Comparison of ENCODE assay signal across 13 mouse cellular contexts in the genomic region with DNA sequence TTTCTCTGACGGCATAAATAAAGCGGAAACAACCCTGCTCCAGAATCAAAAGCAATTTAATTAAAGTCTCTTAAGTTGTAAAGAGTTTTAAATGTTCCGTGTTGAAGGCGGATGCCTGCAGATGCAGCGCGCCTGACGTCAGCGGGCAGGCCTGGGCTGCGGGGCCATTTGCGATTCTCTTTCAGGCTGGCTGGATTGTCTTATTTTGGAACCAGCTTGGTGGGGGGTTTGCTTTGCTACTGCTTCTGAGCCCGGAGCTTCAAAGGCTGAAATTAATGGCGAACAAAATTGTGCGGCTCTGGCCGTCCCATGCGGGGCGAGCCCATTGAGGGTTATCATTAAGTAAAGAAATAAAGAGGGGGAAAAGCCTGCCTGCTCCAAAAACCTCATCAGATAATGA.
DNase-seq lines count a peak whose midpoint lies in the region; ATAC-seq lines count a peak whose summit lies in the region.
"Had no signal": no experiment of that assay in that cellular context is flagged by ENCODE, and none has a peak within 500 bp of the region (broad histone marks: within the 10 kb centered on the region; RNA-seq: fewer than 3 reads in every experiment).

No protein-coding gene starts in this region.

- no peak for ATAC-seq in limb, embryonic 13.5 days (ENCODE audit: low FRiP score, low read depth)
- no peak for ATAC-seq in neural tube, embryonic 15.5 days (ENCODE audit: low FRiP score)

- peaks cover 25% of the 10 kb centered on the region for H3K27me3 ChIP-seq in limb, embryonic 13.5 days
- H3K27me3 ChIP-seq in neural tube, embryonic 15.5 days (replicated peaks), result peaks cover 37% of the 10 kb centered on the region

- peak overlapping the region; percentile 52 for H3K4me2 ChIP-seq in limb, embryonic 13.5 days (replicated peaks)
- H3K4me2 ChIP-seq in neural tube, embryonic 15.5 days, result peak overlapping the region; percentile 35

- peak; percentile 45 for DNase-seq in embryo, embryonic 11 days
- DNase-seq in embryo, embryonic 10 days (ENCODE audit: low spot score), result no peak
- peak; percentile 23 for DNase-seq in right cerebral cortex, adult 18-20 months
- DNase-seq in right cerebral cortex, postnatal 36 days (ENCODE audit: low spot score in 2 of 2), result no peak
- no peak for DNase-seq in lung, postnatal 25 days (ENCODE audit: low spot score)
- no peak for DNase-seq in thymus, adult 18-20 months
- DNase-seq: adrenal gland, adult 2 months; cerebellum, postnatal 36 days; gastrocnemius, postnatal 25 days; right cerebral cortex, postnatal 4 days had no signal

- H3K4me1 ChIP-seq in limb, embryonic 13.5 days, result peaks cover 31% of the 10 kb centered on the region
- peaks cover 20% of the 10 kb centered on the region for H3K4me1 ChIP-seq in neural tube, embryonic 15.5 days

- peak overlapping the region; percentile 18; the same call in 1 of the 2 replicates for H3K4me3 ChIP-seq in limb, embryonic 13.5 days
- no peak overlapping the region for H3K4me3 ChIP-seq in neural tube, embryonic 15.5 days (replicated peaks)

- H3K9me3 ChIP-seq in limb, embryonic 13.5 days, result no peaks in the 10 kb centered on the region
- no peaks in the 10 kb centered on the region for H3K9me3 ChIP-seq in neural tube, embryonic 15.5 days (replicated peaks)

- no peak overlapping the region; the same call in 1 of the 2 replicates for H3K9ac ChIP-seq in limb, embryonic 13.5 days
- H3K9ac ChIP-seq in neural tube, embryonic 15.5 days (replicated peaks), result no peak overlapping the region

- no peaks in the 10 kb centered on the region; the same call in 1 of the 2 replicates for H3K36me3 ChIP-seq in limb, embryonic 13.5 days
- H3K36me3 ChIP-seq in neural tube, embryonic 15.5 days, result no peaks in the 10 kb centered on the region

- WGBS in limb, embryonic 13.5 days, result 28% methylated on average over 16 of the region's 16 CpGs
- WGBS in neural tube, embryonic 15.5 days, result 24% methylated on average over 16 of the region's 16 CpGs

- H3K27ac ChIP-seq in limb, embryonic 13.5 days, result no peak overlapping the region
- H3K27ac ChIP-seq in neural tube, embryonic 15.5 days (replicated peaks), result no peak overlapping the region
- H3K27ac ChIP-seq: kidney, postnatal 0 days had no signal

Comparison
In these comparisons a context has a peak if more than half of its experiments do, and no peak if none do; other contexts are left out.
1. DNase-seq: peak in embryo, embryonic 11 days (single experiment) and right cerebral cortex, adult 18-20 months (single experiment); none in embryo, embryonic 10 days (single experiment), right cerebral cortex, postnatal 36 days (0 of 2), lung, postnatal 25 days (single experiment) and thymus, adult 18-20 months (0 of 2).